Mouse (Mus musculus): ENCODE measurements around the gene Nemf. TPM values are rescaled to one million over a fixed set of nuclear protein-coding genes. Genes with fewer than 3 reads are reported as not detected.
A peak's percentile ranks its signal among the peaks of the same experiment; 100 is the strongest.

The Nemf gene
- polyA plus RNA-seq, 1 experiment from 2014 or later = 66.8 TPM

- H3K9ac ChIP-seq (ENCODE audit: low read depth, low read length) = no peak overlapping the region
- no peak overlapping the region for H3K4me3 ChIP-seq (replicated peaks; ENCODE audit: low read depth, low read length)
- H3K4me1 ChIP-seq (replicated peaks; ENCODE audit: insufficient read depth, low read length) = peaks cover 7% of the 10 kb centered on the region
- 90% methylated on average over 12 of the region's 12 CpGs for WGBS
- H3K4me2 ChIP-seq (ENCODE audit: low read length) = no peak overlapping the region
- DNase-seq (ENCODE audit: low spot score) (no peak), ATAC-seq (replicated peaks; ENCODE audit: low FRiP score, low read depth) (no peak)
- no peaks in the 10 kb centered on the region for H3K27me3 ChIP-seq (ENCODE audit: insufficient read depth, low read length)
- H3K9me3 ChIP-seq (replicated peaks; ENCODE audit: low read length) = no peaks in the 10 kb centered on the region
- H3K36me3 ChIP-seq (ENCODE audit: insufficient read depth, low read length) = peaks cover 45% of the 10 kb centered on the region
- no peak for TF ChIP-seq CTCF (IDR thresholded peaks at IDR 0.05; ENCODE audit: low read depth)
- no peak overlapping the region for H3K27ac ChIP-seq
These were observed 54.8 kb downstream of the Nemf start for GRCm38 (mm10) chr12:69302171-69302570.

- H3K9me3 ChIP-seq (replicated peaks; ENCODE audit: low read length) = no peaks in the 10 kb centered on the region
- H3K9ac ChIP-seq (ENCODE audit: low read depth, low read length) = no peak overlapping the region
- H3K4me1 ChIP-seq (replicated peaks; ENCODE audit: insufficient read depth, low read length) = peaks cover 7% of the 10 kb centered on the region
- WGBS = 86% methylated on average over 2 of the region's 2 CpGs
- H3K36me3 ChIP-seq (ENCODE audit: insufficient read depth, low read length) = peaks cover 29% of the 10 kb centered on the region
- no peak overlapping the region for H3K27ac ChIP-seq
- H3K4me3 ChIP-seq (replicated peaks; ENCODE audit: low read depth, low read length) = no peak overlapping the region
- ATAC-seq (replicated peaks; ENCODE audit: low FRiP score, low read depth) = no peak
- H3K27me3 ChIP-seq (ENCODE audit: insufficient read depth, low read length) = no peaks in the 10 kb centered on the region
- no peak for DNase-seq (ENCODE audit: low spot score)
- no peak for TF ChIP-seq CTCF (IDR thresholded peaks at IDR 0.05; ENCODE audit: low read depth)
- no peak overlapping the region for H3K4me2 ChIP-seq (ENCODE audit: low read length)
These were observed 56.6 kb downstream of the Nemf start for GRCm38 (mm10) chr12:69300391-69300790.

- Histone ChIP-seq H3K27me3 (ENCODE audit: insufficient read depth, low read length) (no peaks in the 10 kb centered on the region), H3K9ac (ENCODE audit: low read depth, low read length) (no peak overlapping the region), H3K9me3 (replicated peaks; ENCODE audit: low read length) (no peaks in the 10 kb centered on the region), H3K4me1 (replicated peaks; ENCODE audit: insufficient read depth, low read length) (peaks cover 7% of the 10 kb centered on the region), H3K36me3 (ENCODE audit: insufficient read depth, low read length) (peaks cover 24% of the 10 kb centered on the region), H3K4me3 (replicated peaks; ENCODE audit: low read depth, low read length) (no peak overlapping the region), H3K4me2 (ENCODE audit: low read length) (0 out of 2 replicates have a peak overlapping the region, but pooled peaks have one; percentile 8), H3K27ac (0 out of 2 replicates have a peak overlapping the region, but pooled peaks have one; percentile 1)
- ATAC-seq (replicated peaks; ENCODE audit: low FRiP score, low read depth) (no peak), DNase-seq (ENCODE audit: low spot score) (no peak)
- WGBS = 89% methylated on average over 3 of the region's 3 CpGs
- no peak for TF ChIP-seq CTCF (IDR thresholded peaks at IDR 0.05; ENCODE audit: low read depth)
These were observed 57.1 kb downstream of the Nemf start for GRCm38 (mm10) chr12:69299831-69300230.

- TF ChIP-seq CTCF (IDR thresholded peaks at IDR 0.05; ENCODE audit: low read depth) = no peak
- peak overlapping the region; percentile 8; the same call in 1 of the 2 replicates for H3K4me2 ChIP-seq (ENCODE audit: low read length)
- no peak overlapping the region for H3K27ac ChIP-seq
- DNase-seq (ENCODE audit: low spot score) = peak; percentile 67
- H3K9me3 ChIP-seq (replicated peaks; ENCODE audit: low read length) = no peaks in the 10 kb centered on the region
- ATAC-seq (replicated peaks; ENCODE audit: low FRiP score, low read depth) = peak; percentile 57
- 24% methylated on average over 12 of the region's 12 CpGs for WGBS
- H3K4me3 ChIP-seq (replicated peaks; ENCODE audit: low read depth, low read length) = no peak overlapping the region
- H3K27me3 ChIP-seq (ENCODE audit: insufficient read depth, low read length) = no peaks in the 10 kb centered on the region
- no peak overlapping the region for H3K9ac ChIP-seq (ENCODE audit: low read depth, low read length)
- H3K36me3 ChIP-seq (ENCODE audit: insufficient read depth, low read length) = peaks cover 19% of the 10 kb centered on the region
- H3K4me1 ChIP-seq (replicated peaks; ENCODE audit: insufficient read depth, low read length) = peaks cover 7% of the 10 kb centered on the region
These were observed 57.7 kb downstream of the Nemf start for GRCm38 (mm10) chr12:69299231-69299630.

GRCm38 (mm10) chr12:69298281-69298680 is 58.7 kb downstream of the Nemf start:
- DNase-seq (ENCODE audit: low spot score) (no peak), ATAC-seq (replicated peaks; ENCODE audit: low FRiP score, low read depth) (no peak)
- Histone ChIP-seq H3K9me3 (replicated peaks; ENCODE audit: low read length) (no peaks in the 10 kb centered on the region), H3K27ac (no peak overlapping the region), H3K4me2 (ENCODE audit: low read length) (peak overlapping the region; percentile 3; the same call in 1 of the 2 replicates), H3K4me1 (replicated peaks; ENCODE audit: insufficient read depth, low read length) (peaks cover 7% of the 10 kb centered on the region), H3K36me3 (ENCODE audit: insufficient read depth, low read length) (peaks cover 12% of the 10 kb centered on the region), H3K9ac (ENCODE audit: low read depth, low read length) (no peak overlapping the region), H3K27me3 (ENCODE audit: insufficient read depth, low read length) (no peaks in the 10 kb centered on the region), H3K4me3 (replicated peaks; ENCODE audit: low read depth, low read length) (no peak overlapping the region)
- TF ChIP-seq CTCF (IDR thresholded peaks at IDR 0.05; ENCODE audit: low read depth) = no peak
- WGBS = 89% methylated on average over 4 of the region's 4 CpGs

- Histone ChIP-seq H3K9me3 (replicated peaks; ENCODE audit: low read length) (no peaks in the 10 kb centered on the region), H3K4me3 (replicated peaks; ENCODE audit: low read depth, low read length) (peak overlapping the region; percentile 89), H3K36me3 (ENCODE audit: insufficient read depth, low read length) (peaks cover 7% of the 10 kb centered on the region), H3K9ac (ENCODE audit: low read depth, low read length) (peak overlapping the region; percentile 95), H3K27me3 (ENCODE audit: insufficient read depth, low read length) (no peaks in the 10 kb centered on the region), H3K4me2 (ENCODE audit: low read length) (peak overlapping the region; percentile 53), H3K4me1 (replicated peaks; ENCODE audit: insufficient read depth, low read length) (peaks cover 7% of the 10 kb centered on the region), H3K27ac (peak overlapping the region; percentile 96)
- 16% methylated on average over 20 of the region's 20 CpGs for WGBS
- ATAC-seq (replicated peaks; ENCODE audit: low FRiP score, low read depth) = no peak
- TF ChIP-seq CTCF (IDR thresholded peaks at IDR 0.05; ENCODE audit: low read depth) = no peak
- peak; percentile 31 for DNase-seq (ENCODE audit: low spot score)
These were observed 59.4 kb downstream of the Nemf start for GRCm38 (mm10) chr12:69297411-69298150.

Data from kidney, postnatal 0 days (tissue).